In the genomic region with DNA sequence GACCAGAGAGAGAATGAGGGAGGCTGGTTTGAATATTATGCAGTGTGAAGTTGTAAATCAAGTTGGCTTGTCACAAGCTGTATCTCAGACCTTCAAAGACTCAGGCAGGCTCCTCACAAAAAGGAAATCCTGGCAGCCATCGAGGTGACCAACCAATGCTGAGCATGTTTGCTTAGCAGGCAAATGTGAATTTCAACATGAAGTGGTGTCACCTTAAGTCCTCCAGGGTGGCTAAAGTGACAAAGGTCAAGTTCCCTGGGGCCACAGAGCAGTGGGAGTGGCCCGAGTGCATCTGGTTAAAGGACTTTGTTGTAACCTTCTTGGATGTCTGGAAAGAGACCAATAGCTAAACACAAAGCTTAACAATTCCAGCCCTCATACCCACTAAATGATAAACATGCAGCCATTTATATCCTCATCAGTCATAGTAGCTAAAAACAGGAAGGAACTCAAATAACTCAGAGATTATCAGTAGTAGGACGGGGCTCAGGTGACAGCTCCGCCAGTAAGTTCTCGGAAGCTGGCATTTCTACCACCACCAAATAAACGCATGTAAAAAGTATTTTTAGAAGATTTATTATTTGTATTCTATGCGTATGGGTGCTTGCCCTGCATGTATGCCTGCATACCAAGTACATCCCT, we compare ENCODE assay signal across 20 mouse cellular contexts.
DNase-seq lines count a peak whose midpoint lies in the region; ATAC-seq and TF ChIP-seq lines count a peak whose summit lies in the region.
"Had no signal": no experiment of that assay in that cellular context is flagged by ENCODE, and none has a peak within 500 bp of the region (broad histone marks: within the 10 kb centered on the region; RNA-seq: fewer than 3 reads in every experiment).

No protein-coding gene starts in this region.

- peak; percentile 81 for ATAC-seq in common myeloid progenitor, adult 5-6 weeks (replicated peaks; ENCODE audit: low read depth, poor library complexity, severe bottlenecking)
- ATAC-seq in lung, embryonic 14.5 days (ENCODE audit: insufficient read depth): no peak
- ATAC-seq: liver, embryonic 12.5 days had no signal

- DNase-seq in embryo, embryonic 10.5 days (ENCODE audit: low spot score): peak; percentile 15
- no peak for DNase-seq in embryo, embryonic 11 days
- peak; percentile 11 for DNase-seq in lung, embryonic 14.5 days
- peak; percentile 40 for DNase-seq in mesoderm, embryonic 11.5 days (ENCODE audit: low read depth, low spot score)
- DNase-seq in midbrain, embryonic 10.5 days (ENCODE audit: low spot score): no peak
- DNase-seq in layer of hippocampus, adult 2 months (ENCODE audit: low spot score in 2 of 2): no peak
- DNase-seq: B cell, adult 2 months; cerebellum, adult 11 months; cerebellum, postnatal 10 days; gastrocnemius, postnatal 14 days; kidney, adult 9 months; layer of hippocampus, adult 9-11 months; right cerebral cortex, adult 18-20 months; thymus, postnatal 36 days had no signal

- H3K4me1 ChIP-seq in lung, embryonic 14.5 days (ENCODE audit: insufficient read depth): no peaks in the 10 kb centered on the region
- peaks cover 7% of the 10 kb centered on the region; the same call in 1 of the 2 replicates for H3K4me1 ChIP-seq in midbrain, embryonic 10.5 days
- H3K4me1 ChIP-seq: liver, embryonic 12.5 days; midbrain, embryonic 12.5 days had no signal

- no peaks in the 10 kb centered on the region for H3K36me3 ChIP-seq in lung, embryonic 14.5 days (ENCODE audit: insufficient read depth)
- no peaks in the 10 kb centered on the region for H3K36me3 ChIP-seq in midbrain, embryonic 10.5 days
- H3K36me3 ChIP-seq: embryonic facial prominence, embryonic 10.5 days; forebrain, embryonic 12.5 days; limb, embryonic 10.5 days; liver, embryonic 12.5 days; midbrain, embryonic 12.5 days had no signal

- H3K4me2 ChIP-seq in lung, embryonic 14.5 days: no peak overlapping the region
- H3K4me2 ChIP-seq: forebrain, embryonic 12.5 days; liver, embryonic 12.5 days; midbrain, embryonic 12.5 days had no signal

- no peaks in the 10 kb centered on the region for H3K9me3 ChIP-seq in lung, embryonic 14.5 days (ENCODE audit: low read depth, low read length)
- H3K9me3 ChIP-seq in midbrain, embryonic 10.5 days (replicated peaks): no peaks in the 10 kb centered on the region
- H3K9me3 ChIP-seq: embryonic facial prominence, embryonic 10.5 days; forebrain, embryonic 12.5 days; limb, embryonic 10.5 days; liver, embryonic 12.5 days; midbrain, embryonic 12.5 days had no signal

- no peak overlapping the region for H3K9ac ChIP-seq in lung, embryonic 14.5 days
- H3K9ac ChIP-seq: forebrain, embryonic 12.5 days; liver, embryonic 12.5 days; midbrain, embryonic 12.5 days had no signal

- no peak overlapping the region for H3K27ac ChIP-seq in lung, embryonic 14.5 days (ENCODE audit: low read depth)
- no peak overlapping the region for H3K27ac ChIP-seq in midbrain, embryonic 10.5 days (replicated peaks)
- H3K27ac ChIP-seq in layer of hippocampus, adult 2 months: no peak overlapping the region
- H3K27ac ChIP-seq: embryonic facial prominence, embryonic 10.5 days; forebrain, embryonic 12.5 days; limb, embryonic 10.5 days; liver, embryonic 12.5 days; midbrain, embryonic 12.5 days had no signal

- H3K4me3 ChIP-seq in lung, embryonic 14.5 days (ENCODE audit: low read depth, low read length): no peak overlapping the region
- H3K4me3 ChIP-seq in midbrain, embryonic 10.5 days: no peak overlapping the region
- no peak overlapping the region for H3K4me3 ChIP-seq in layer of hippocampus, adult 2 months
- H3K4me3 ChIP-seq: embryonic facial prominence, embryonic 10.5 days; forebrain, embryonic 12.5 days; limb, embryonic 10.5 days; liver, embryonic 12.5 days; midbrain, embryonic 12.5 days had no signal

- WGBS in lung, embryonic 14.5 days: 39% methylated on average over 7 of the region's 7 CpGs
- 83% methylated on average over 7 of the region's 7 CpGs for WGBS in midbrain, embryonic 10.5 days

- TF ChIP-seq CTCF in lung, embryonic 14.5 days (IDR thresholded peaks at IDR 0.05; ENCODE audit: low read depth): no peak
- no peak for TF ChIP-seq CTCF in layer of hippocampus, adult 2 months (conservative IDR thresholded peaks at IDR 0.05)

- no peaks in the 10 kb centered on the region for H3K27me3 ChIP-seq in lung, embryonic 14.5 days (ENCODE audit: insufficient read depth, low read length)
- no peaks in the 10 kb centered on the region for H3K27me3 ChIP-seq in midbrain, embryonic 10.5 days (ENCODE audit: low read depth, poor library complexity, severe bottlenecking)
- H3K27me3 ChIP-seq: forebrain, embryonic 12.5 days; liver, embryonic 12.5 days; midbrain, embryonic 12.5 days had no signal

Comparison
In these comparisons a context has a peak if more than half of its experiments do, and no peak if none do; other contexts are left out.
1. DNase-seq: peak in embryo, embryonic 10.5 days (single experiment), lung, embryonic 14.5 days (single experiment) and mesoderm, embryonic 11.5 days (single experiment); none in embryo, embryonic 11 days (single experiment), midbrain, embryonic 10.5 days (single experiment) and layer of hippocampus, adult 2 months (0 of 2).